Mouse (Mus musculus): ENCODE results near the gene Gfra1. TPM values are rescaled to one million over a fixed set of nuclear protein-coding genes. Genes with fewer than 3 reads are reported as not detected.
A peak's percentile ranks its signal among the peaks of the same experiment; 100 is the strongest.

Gene Gfra1
- polyA plus RNA-seq, 1 experiment from 2014 or later = 16.7 TPM

GRCm38 (mm10) chr19:58259250-58259649 is 196.5 kb downstream of the Gfra1 start:
- no peaks in the 10 kb centered on the region for H3K36me3 ChIP-seq (replicated peaks)
- H3K4me3 ChIP-seq (replicated peaks) = no peak overlapping the region
- H3K27me3 ChIP-seq = peaks cover 13% of the 10 kb centered on the region; the same call in 1 of the 2 replicates
- H3K4me2 ChIP-seq = no peak overlapping the region
- peaks cover 14% of the 10 kb centered on the region for H3K4me1 ChIP-seq
- no peak overlapping the region for H3K9ac ChIP-seq
- WGBS = 59% methylated on average over 2 of the region's 2 CpGs
- no peaks in the 10 kb centered on the region for H3K9me3 ChIP-seq
- ATAC-seq (ENCODE audit: low FRiP score) = peak; percentile 14; the same call in 1 of the 2 replicates
- H3K27ac ChIP-seq = no peak overlapping the region

- Histone ChIP-seq H3K9ac (no peak overlapping the region), H3K27ac (no peak overlapping the region), H3K36me3 (replicated peaks) (no peaks in the 10 kb centered on the region), H3K9me3 (no peaks in the 10 kb centered on the region), H3K4me1 (peaks cover 14% of the 10 kb centered on the region), H3K27me3 (peaks cover 27% of the 10 kb centered on the region), H3K4me2 (no peak overlapping the region), H3K4me3 (replicated peaks) (no peak overlapping the region)
- 96% methylated on average over 3 of the region's 3 CpGs for WGBS
- no peak for ATAC-seq (ENCODE audit: low FRiP score)
Observed at GRCm38 (mm10) chr19:58256485-58256884, 199.2 kb downstream of the Gfra1 start.

- Histone ChIP-seq H3K36me3 (replicated peaks) (no peaks in the 10 kb centered on the region), H3K9ac (no peak overlapping the region), H3K4me2 (no peak overlapping the region), H3K27ac (no peak overlapping the region), H3K4me3 (replicated peaks) (no peak overlapping the region), H3K4me1 (peaks cover 22% of the 10 kb centered on the region), H3K27me3 (peaks cover 27% of the 10 kb centered on the region), H3K9me3 (no peaks in the 10 kb centered on the region)
- ATAC-seq (ENCODE audit: low FRiP score) = no peak
- 89% methylated on average over 7 of the region's 7 CpGs for WGBS
Observed at GRCm38 (mm10) chr19:58255394-58255793, 200.3 kb downstream of the Gfra1 start.

GRCm38 (mm10) chr19:58254172-58254571 is 201.5 kb downstream of the Gfra1 start:
- Histone ChIP-seq H3K4me3 (replicated peaks) (no peak overlapping the region), H3K9ac (no peak overlapping the region), H3K27me3 (peaks cover 35% of the 10 kb centered on the region), H3K4me1 (peaks cover 20% of the 10 kb centered on the region), H3K9me3 (no peaks in the 10 kb centered on the region), H3K36me3 (replicated peaks) (no peaks in the 10 kb centered on the region), H3K27ac (no peak overlapping the region), H3K4me2 (no peak overlapping the region)
- no peak for ATAC-seq (ENCODE audit: low FRiP score)
- 69% methylated on average over 3 of the region's 3 CpGs for WGBS

- H3K4me2 ChIP-seq = no peak overlapping the region
- WGBS = 65% methylated on average over 4 of the region's 4 CpGs
- peaks cover 17% of the 10 kb centered on the region; the same call in 1 of the 2 replicates for H3K4me1 ChIP-seq
- ATAC-seq (ENCODE audit: low FRiP score) = no peak
- no peaks in the 10 kb centered on the region for H3K36me3 ChIP-seq (replicated peaks)
- H3K27ac ChIP-seq = no peak overlapping the region
- H3K9ac ChIP-seq = no peak overlapping the region
- no peaks in the 10 kb centered on the region for H3K9me3 ChIP-seq
- no peak overlapping the region for H3K4me3 ChIP-seq (replicated peaks)
- H3K27me3 ChIP-seq = peaks cover 45% of the 10 kb centered on the region
Observed at GRCm38 (mm10) chr19:58251698-58252097, 204.0 kb downstream of the Gfra1 start.

- 7% methylated on average over 6 of the region's 6 CpGs for WGBS
- H3K9ac ChIP-seq = no peak overlapping the region
- no peaks in the 10 kb centered on the region for H3K9me3 ChIP-seq
- H3K4me2 ChIP-seq = no peak overlapping the region
- peaks cover 46% of the 10 kb centered on the region for H3K27me3 ChIP-seq
- H3K4me3 ChIP-seq (replicated peaks) = no peak overlapping the region
- H3K4me1 ChIP-seq = peaks cover 17% of the 10 kb centered on the region; the same call in 1 of the 2 replicates
- H3K27ac ChIP-seq = no peak overlapping the region
- no peaks in the 10 kb centered on the region for H3K36me3 ChIP-seq (replicated peaks)
- ATAC-seq (ENCODE audit: low FRiP score) = peak; percentile 41; the same call in 1 of the 2 replicates
Observed at GRCm38 (mm10) chr19:58251095-58251494, 204.6 kb downstream of the Gfra1 start.

GRCm38 (mm10) chr19:58250237-58250636 is 205.5 kb downstream of the Gfra1 start:
- H3K9ac ChIP-seq = no peak overlapping the region
- 79% methylated on average over 8 of the region's 8 CpGs for WGBS
- no peak overlapping the region for H3K4me2 ChIP-seq
- peaks cover 17% of the 10 kb centered on the region; the same call in 1 of the 2 replicates for H3K4me1 ChIP-seq
- H3K27me3 ChIP-seq = peaks cover 51% of the 10 kb centered on the region
- H3K9me3 ChIP-seq = no peaks in the 10 kb centered on the region
- no peaks in the 10 kb centered on the region for H3K36me3 ChIP-seq (replicated peaks)
- H3K4me3 ChIP-seq (replicated peaks) = no peak overlapping the region
- ATAC-seq (ENCODE audit: low FRiP score) = no peak
- H3K27ac ChIP-seq = no peak overlapping the region

- Histone ChIP-seq H3K4me3 (replicated peaks) (no peak overlapping the region), H3K4me1 (peaks cover 29% of the 10 kb centered on the region), H3K4me2 (no peak overlapping the region), H3K9me3 (no peaks in the 10 kb centered on the region), H3K36me3 (replicated peaks) (no peaks in the 10 kb centered on the region), H3K27ac (no peak overlapping the region), H3K27me3 (peaks cover 49% of the 10 kb centered on the region), H3K9ac (no peak overlapping the region)
- ATAC-seq (ENCODE audit: low FRiP score) = no peak
- 55% methylated on average over 4 of the region's 4 CpGs for WGBS
Observed at GRCm38 (mm10) chr19:58244148-58244547, 211.6 kb downstream of the Gfra1 start.

- no peaks in the 10 kb centered on the region for H3K36me3 ChIP-seq (replicated peaks)
- 68% methylated on average over 1 of the region's 1 CpGs for WGBS
- ATAC-seq (ENCODE audit: low FRiP score) = no peak
Observed at GRCm38 (mm10) chr19:58243604-58244003, 212.1 kb downstream of the Gfra1 start.

GRCm38 (mm10) chr19:58238325-58238724 is 217.4 kb downstream of the Gfra1 start:
- no peak overlapping the region for H3K9ac ChIP-seq
- peaks cover 33% of the 10 kb centered on the region for H3K27me3 ChIP-seq
- H3K36me3 ChIP-seq (replicated peaks) = no peaks in the 10 kb centered on the region
- peaks cover 8% of the 10 kb centered on the region for H3K4me1 ChIP-seq
- no peak overlapping the region for H3K4me2 ChIP-seq
- H3K27ac ChIP-seq = no peak overlapping the region
- H3K4me3 ChIP-seq (replicated peaks) = no peak overlapping the region
- no peaks in the 10 kb centered on the region for H3K9me3 ChIP-seq
- no peak for ATAC-seq (ENCODE audit: low FRiP score)
- whole genome bisulfite sequencing = 79% methylated on average over 8 of the region's 8 CpGs

More at GRCm38 (mm10) chr19:58243604-58244003, 212.1 kb downstream of the Gfra1 start:
- Histone ChIP-seq H3K4me1 (peaks cover 29% of the 10 kb centered on the region), H3K27me3 (peaks cover 48% of the 10 kb centered on the region), H3K9me3 (no peaks in the 10 kb centered on the region), H3K4me2 (no peak overlapping the region), H3K9ac (no peak overlapping the region), H3K4me3 (replicated peaks) (no peak overlapping the region), H3K27ac (no peak overlapping the region)

GRCm38 (mm10) chr19:58227725-58228124 is 228.0 kb downstream of the Gfra1 start:
- Histone ChIP-seq H3K4me1 (peaks cover 16% of the 10 kb centered on the region), H3K27me3 (peaks cover 49% of the 10 kb centered on the region), H3K36me3 (replicated peaks) (no peaks in the 10 kb centered on the region), H3K27ac (no peak overlapping the region), H3K4me3 (replicated peaks) (no peak overlapping the region), H3K9me3 (no peaks in the 10 kb centered on the region), H3K4me2 (no peak overlapping the region), H3K9ac (no peak overlapping the region)
- ATAC-seq (ENCODE audit: low FRiP score) = no peak
- 40% methylated on average over 9 of the region's 9 CpGs for WGBS

GRCm38 (mm10) chr19:58226882-58227281 is 228.8 kb downstream of the Gfra1 start:
- peaks cover 56% of the 10 kb centered on the region for H3K27me3 ChIP-seq
- peaks cover 16% of the 10 kb centered on the region for H3K4me1 ChIP-seq
- no peaks in the 10 kb centered on the region for H3K9me3 ChIP-seq
- WGBS = 58% methylated on average over 3 of the region's 3 CpGs
- H3K36me3 ChIP-seq (replicated peaks) = no peaks in the 10 kb centered on the region
- H3K4me3 ChIP-seq (replicated peaks) = no peak overlapping the region
- H3K9ac ChIP-seq = no peak overlapping the region
- no peak overlapping the region for H3K27ac ChIP-seq
- H3K4me2 ChIP-seq = no peak overlapping the region
- ATAC-seq (ENCODE audit: low FRiP score) = no peak

- 0 out of 2 replicates have a peak, but pooled peaks have one; percentile 36 for ATAC-seq (ENCODE audit: low FRiP score)
- WGBS = 38% methylated on average over 25 of the region's 25 CpGs
- peak overlapping the region; percentile 18 for H3K4me2 ChIP-seq
Observed at GRCm38 (mm10) chr19:58220061-58220831, 235.5 kb downstream of the Gfra1 start.

More at GRCm38 (mm10) chr19:58220061-58220831, 235.5 kb downstream of the Gfra1 start:
- Histone ChIP-seq H3K27me3 (peaks cover 59% of the 10 kb centered on the region), H3K9ac (no peak overlapping the region), H3K27ac (no peak overlapping the region), H3K4me1 (peaks cover 10% of the 10 kb centered on the region), H3K4me3 (replicated peaks) (no peak overlapping the region), H3K9me3 (no peaks in the 10 kb centered on the region), H3K36me3 (replicated peaks) (no peaks in the 10 kb centered on the region)
